Mouse (Mus musculus) mouse embryonic stem cell (cell line): ENCODE measurements around the gene Bscl2.
"Not testable (repeated sequence)": the region's sequence is repeated elsewhere in the genome, so short reads cannot be mapped to it uniquely, and the experiment has no call there.

Experiments
- in situ Hi-C, 2 experiments: fragments of 300-500 bp; cut with MboI; formaldehyde crosslinking; loops; 1 replicate in 1 of 2; 3 replicates in 1 of 2; pipeline ENCODE4 v1.14.3; 2019 to 2020; ENCODE audit warnings: low sequenced_read_pairs in 2 of 2, low pct_unique_long_range_greater_than_20kb in 1 of 2, mixed read lengths in 1 of 2; ENCODE audit not compliant: unreplicated experiment in 1 of 2

Gene Bscl2

DNA sequence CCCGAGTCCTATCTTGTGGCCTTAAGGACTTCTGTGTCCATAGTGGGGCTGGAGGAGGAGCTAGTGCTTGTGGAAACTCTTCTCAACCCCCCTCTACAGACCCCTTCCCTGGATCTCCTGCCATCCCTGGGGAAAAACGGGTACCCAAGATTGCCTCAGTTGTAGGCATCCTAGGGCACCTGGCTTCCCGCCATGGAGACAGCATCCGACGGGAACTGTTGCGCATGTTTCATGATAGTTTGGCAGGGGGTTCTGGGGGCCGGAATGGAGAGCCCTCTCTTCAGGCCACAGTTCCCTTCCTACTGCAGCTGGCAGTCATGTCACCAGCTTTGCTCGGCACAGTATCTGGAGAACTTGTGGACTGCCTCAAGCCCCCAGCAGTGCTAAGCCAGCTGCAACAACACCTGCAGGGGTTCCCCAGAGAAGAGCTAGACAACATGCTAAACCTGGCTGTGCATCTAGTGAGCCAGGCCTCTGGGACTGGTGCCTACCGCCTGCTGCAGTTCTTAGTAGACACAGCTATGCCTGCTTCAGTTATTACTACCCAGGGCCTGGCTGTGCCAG lies 58.2 kb downstream of the Bscl2 start:
- in situ Hi-C loops, result no loop called here

DNA sequence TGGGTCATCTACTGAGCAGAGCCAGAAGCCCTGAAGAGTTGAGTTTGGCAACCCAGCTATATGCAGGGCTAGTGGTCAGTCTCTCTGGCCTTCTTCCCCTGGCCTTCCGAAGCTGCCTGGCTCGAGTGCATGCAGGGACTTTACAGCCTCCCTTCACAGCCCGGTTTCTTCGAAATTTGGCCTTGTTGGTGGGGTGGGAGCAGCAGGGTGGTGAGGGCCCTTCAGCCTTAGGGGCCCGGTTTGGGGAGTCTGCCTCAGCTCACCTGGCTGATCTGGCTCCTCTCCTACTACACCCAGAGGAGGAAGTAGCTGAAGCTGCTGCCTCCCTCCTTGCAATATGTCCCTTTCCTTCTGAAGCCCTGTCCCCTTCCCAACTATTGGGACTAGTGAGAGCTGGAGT lies 59.0 kb downstream of the Bscl2 start:
- in situ Hi-C loops, result not testable (repeated sequence)

DNA sequence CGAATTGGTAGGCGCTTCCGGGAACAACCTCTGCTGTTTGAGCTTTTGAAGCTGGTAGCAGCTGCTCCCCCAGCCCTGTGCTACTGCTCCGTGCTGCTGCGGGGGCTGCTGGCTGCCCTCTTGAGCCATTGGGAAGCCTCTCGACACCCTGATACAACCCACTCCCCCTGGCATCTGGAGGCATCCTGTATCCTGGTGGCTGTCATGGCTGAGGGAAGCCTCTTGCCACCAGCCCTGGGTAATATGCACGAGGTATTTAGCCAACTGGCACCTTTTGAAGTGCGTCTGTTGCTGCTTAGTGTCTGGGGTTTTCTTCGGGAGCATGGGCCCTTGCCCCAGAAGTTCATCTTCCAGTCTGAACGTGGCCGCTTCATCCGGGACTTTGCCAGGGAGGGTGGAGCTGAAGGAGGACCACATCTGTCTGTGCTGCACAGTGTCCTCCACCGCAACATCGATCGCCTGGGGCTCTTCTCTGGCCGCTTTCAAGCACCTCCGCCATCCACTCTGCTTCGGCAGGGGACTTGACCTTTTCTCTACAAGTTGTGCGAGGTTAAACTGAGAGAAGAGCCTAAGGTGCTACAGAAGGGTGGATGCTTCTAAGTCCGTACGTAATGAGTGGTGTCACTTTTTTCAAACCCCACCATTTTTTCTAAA lies 60.1 kb downstream of the Bscl2 start:
- in situ Hi-C loops, result not testable (repeated sequence)

DNA sequence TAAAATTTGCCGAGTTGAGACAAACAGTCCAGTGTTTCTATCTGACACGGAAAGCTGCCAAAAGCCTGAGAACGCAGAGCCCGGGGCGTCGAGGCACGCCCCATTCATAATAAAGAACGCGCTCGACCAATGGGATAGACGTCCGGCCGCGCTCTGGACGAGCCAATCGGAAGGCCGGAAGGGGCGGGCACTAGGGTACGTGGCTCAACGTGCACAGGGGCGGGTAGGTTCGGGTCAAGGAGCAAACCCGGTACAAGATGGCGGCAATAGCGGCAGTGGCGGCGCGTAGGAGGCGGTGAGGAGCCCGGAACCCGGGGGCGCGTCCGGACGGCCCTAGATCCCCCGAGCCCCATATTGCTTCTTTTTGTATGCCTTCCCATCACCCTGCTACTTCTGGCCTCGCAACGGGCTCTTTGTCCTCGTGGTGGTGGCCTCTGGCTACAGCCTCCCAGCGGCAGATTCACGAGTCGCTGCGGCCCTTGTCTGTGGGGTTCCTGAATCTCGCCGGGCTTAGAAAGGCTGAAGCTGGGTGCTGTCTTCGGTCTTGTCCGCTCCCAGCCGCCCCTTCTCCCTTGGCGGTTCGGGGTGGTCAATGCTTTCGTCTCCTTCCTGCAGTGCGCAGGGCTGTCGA lies 60.7 kb downstream of the Bscl2 start, which contains the start of gene Ganab:
Gene Ganab (plus strand): TSS at position 207 of the 631 bp plus-strand sequence.
- in situ Hi-C loops, result no loop called here
